Mouse (Mus musculus) neural tube, embryonic 12.5 days (tissue): ENCODE data around the gene Cdc42se1. TPM values are rescaled to one million over a fixed set of nuclear protein-coding genes. Genes with fewer than 3 reads are reported as not detected.
A peak's percentile ranks its signal among the peaks of the same experiment; 100 is the strongest.

Source experiments
- ATAC-seq: fragments of 200-750 bp; cut with Nextera tagmentation; 2 replicates; pipeline ENCODE4 v1.8.0; 2017; ENCODE audit warnings: low read depth, mild to moderate bottlenecking, moderate TSS enrichment, moderate library complexity; ENCODE audit not compliant: low FRiP score
- H3K27ac ChIP-seq: fragments of 300-500 bp; sonication (generic); 2 replicates; pipeline ENCODE4 v1.5.1; 2016
- H3K27me3 ChIP-seq: fragments of 300-500 bp; sonication (generic); replicated peaks from 2 replicates; pipeline ENCODE4 v1.6.1; 2016; ENCODE audit warnings: mild to moderate bottlenecking
- H3K36me3 ChIP-seq: fragments of 300-500 bp; sonication (generic); 2 replicates; pipeline ENCODE4 v1.6.1; 2016; ENCODE audit warnings: mild to moderate bottlenecking
- H3K4me1 ChIP-seq: fragments of 300-500 bp; sonication (generic); 2 replicates; pipeline ENCODE4 v1.6.1; 2016
- H3K4me2 ChIP-seq: fragments of 300-500 bp; sonication (generic); replicated peaks from 2 replicates; pipeline ENCODE4 v1.6.1; 2016; ENCODE audit warnings: mild to moderate bottlenecking
- H3K4me3 ChIP-seq: fragments of 300-500 bp; sonication (generic); 2 replicates; pipeline ENCODE4 v1.5.1; 2016
- H3K9ac ChIP-seq: fragments of 300-500 bp; sonication (generic); 2 replicates; pipeline ENCODE4 v1.6.1; 2016; ENCODE audit warnings: mild to moderate bottlenecking
- H3K9me3 ChIP-seq: fragments of 300-500 bp; sonication (generic); 2 replicates; pipeline ENCODE4 v1.6.1; 2016; ENCODE audit warnings: mild to moderate bottlenecking
- WGBS: fragments of 180-500 bp; shearing (Covaris S2); methylation state at CpG from one replicate; pipeline ENCODE4 v1.1.7; 2016; 5-methylcytosine and 5-hydroxymethylcytosine counted together
- polyA plus RNA-seq: library from polyadenylated mRNA; unstranded; fragments of >200 nt; fragmentation: Nextera tagmentation; extraction: Ambion mirVana; gene quantifications from 2 replicates; pipeline ENCODE4 v1.2.1, GENCODE M21; 2016

Cdc42se1 gene
- polyA plus RNA-seq, 1 experiment from 2014 or later, result 85.9 TPM

GRCm38 (mm10) chr3:95266052-95266451 is 37.5 kb downstream of the Cdc42se1 start:
- Histone ChIP-seq H3K4me3 (no peak overlapping the region), H3K27me3 (no peaks in the 10 kb centered on the region), H3K36me3 (peaks cover 57% of the 10 kb centered on the region), H3K9me3 (no peaks in the 10 kb centered on the region), H3K4me1 (no peaks in the 10 kb centered on the region), H3K27ac (no peak overlapping the region), H3K9ac (no peak overlapping the region), H3K4me2 (no peak overlapping the region)
- ATAC-seq, result no peak
- 95% methylated on average over 3 of the region's 3 CpGs for WGBS

DNA sequence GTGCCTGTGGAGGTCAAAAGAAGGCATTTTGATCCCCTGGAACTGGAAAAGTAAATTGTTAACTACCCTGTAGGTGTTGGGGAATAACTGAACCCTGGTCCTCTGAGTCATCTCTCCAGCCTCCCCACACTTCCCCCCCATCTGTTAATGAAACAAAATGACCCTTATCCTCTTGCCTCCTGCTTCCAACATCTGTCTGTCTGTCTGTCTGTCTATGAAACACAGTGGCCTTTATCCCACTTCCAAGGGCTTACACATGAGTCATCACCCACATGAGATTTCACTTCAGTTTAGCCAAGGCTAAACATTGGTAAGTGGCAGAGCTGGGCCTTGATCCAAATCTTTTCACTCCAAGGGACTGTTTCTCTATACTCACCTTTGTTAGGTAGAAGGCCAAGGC is 39.3 kb downstream of the Cdc42se1 start:
- H3K27me3 ChIP-seq, result no peaks in the 10 kb centered on the region
- no peaks in the 10 kb centered on the region for H3K9me3 ChIP-seq
- peaks cover 41% of the 10 kb centered on the region for H3K36me3 ChIP-seq
- H3K4me1 ChIP-seq, result no peaks in the 10 kb centered on the region
- H3K4me2 ChIP-seq, result no peak overlapping the region
- no peak for ATAC-seq
- no peak overlapping the region for H3K27ac ChIP-seq
- no peak overlapping the region for H3K9ac ChIP-seq
- H3K4me3 ChIP-seq, result no peak overlapping the region

DNA sequence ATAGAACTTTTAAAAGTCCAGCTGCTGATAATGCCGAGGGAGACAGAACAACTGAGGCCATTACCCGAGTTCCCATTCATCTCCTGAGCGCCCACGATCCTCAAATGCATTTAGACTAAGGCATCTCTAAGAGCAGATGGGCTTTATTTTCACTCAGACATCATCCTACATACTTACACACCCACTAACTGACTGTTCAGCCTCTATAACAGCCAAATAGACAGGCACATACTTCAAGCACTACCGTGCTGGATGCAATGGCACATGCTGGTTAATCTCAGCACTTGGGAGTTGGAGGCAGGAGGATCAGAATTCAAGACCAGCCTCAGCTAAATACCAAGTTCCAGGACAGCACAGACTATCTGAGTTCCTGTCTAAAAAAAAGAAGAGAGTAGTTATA is 41.3 kb downstream of the Cdc42se1 start:
- no peak overlapping the region for H3K4me3 ChIP-seq
- no peak overlapping the region for H3K27ac ChIP-seq
- H3K36me3 ChIP-seq, result peaks cover 33% of the 10 kb centered on the region
- H3K9me3 ChIP-seq, result no peaks in the 10 kb centered on the region
- H3K4me1 ChIP-seq, result no peaks in the 10 kb centered on the region
- ATAC-seq, result no peak
- WGBS, result 87% methylated on average over 5 of the region's 5 CpGs
- H3K27me3 ChIP-seq, result no peaks in the 10 kb centered on the region
- no peak overlapping the region for H3K4me2 ChIP-seq
- H3K9ac ChIP-seq, result 0 out of 2 replicates have a peak overlapping the region, but pooled peaks have one; percentile 21

- Histone ChIP-seq H3K27ac (no peak overlapping the region), H3K9me3 (no peaks in the 10 kb centered on the region), H3K4me3 (no peak overlapping the region), H3K9ac (no peak overlapping the region), H3K4me1 (no peaks in the 10 kb centered on the region), H3K36me3 (peaks cover 30% of the 10 kb centered on the region), H3K27me3 (no peaks in the 10 kb centered on the region), H3K4me2 (no peak overlapping the region)
- 85% methylated on average over 12 of the region's 12 CpGs for WGBS
- ATAC-seq, result no peak
Measured at GRCm38 (mm10) chr3:95270766-95271364, 42.3 kb downstream of the Cdc42se1 start.

DNA sequence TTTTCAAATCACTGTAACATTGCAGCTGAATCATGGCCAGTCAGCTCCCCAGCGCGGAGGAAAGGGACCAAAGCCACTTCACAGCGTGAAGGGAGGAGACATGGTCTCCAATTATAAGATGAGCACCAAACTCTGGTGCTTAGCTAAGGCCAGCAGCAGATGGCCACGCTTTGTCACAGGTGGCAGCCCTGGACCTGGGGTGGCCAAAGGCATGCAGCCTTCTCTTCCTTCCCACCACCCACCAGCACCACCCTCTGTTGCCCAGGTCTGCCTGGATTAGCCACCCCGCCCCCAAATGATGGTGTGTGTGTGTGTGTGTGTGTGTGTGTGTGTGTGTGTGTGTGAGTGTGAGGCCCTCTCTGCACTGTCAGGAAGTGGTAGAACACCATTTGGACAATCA is 44.9 kb downstream of the Cdc42se1 start:
- H3K9me3 ChIP-seq, result no peaks in the 10 kb centered on the region
- H3K4me1 ChIP-seq, result no peaks in the 10 kb centered on the region
- no peak for ATAC-seq
- H3K4me3 ChIP-seq, result no peak overlapping the region
- peaks cover 11% of the 10 kb centered on the region; the same call in 1 of the 2 replicates for H3K36me3 ChIP-seq
- WGBS, result 98% methylated on average over 5 of the region's 5 CpGs
- no peak overlapping the region for H3K27ac ChIP-seq
- no peak overlapping the region for H3K4me2 ChIP-seq
- H3K9ac ChIP-seq, result no peak overlapping the region
- H3K27me3 ChIP-seq, result no peaks in the 10 kb centered on the region

- Histone ChIP-seq H3K9ac (no peak overlapping the region), H3K36me3 (0 out of 2 replicates have a peak, but pooled peaks cover 3% of the 10 kb centered on the region), H3K27ac (no peak overlapping the region), H3K4me3 (no peak overlapping the region), H3K27me3 (no peaks in the 10 kb centered on the region), H3K4me2 (no peak overlapping the region), H3K9me3 (no peaks in the 10 kb centered on the region), H3K4me1 (no peaks in the 10 kb centered on the region)
- no peak for ATAC-seq
- WGBS, result 94% methylated on average over 4 of the region's 4 CpGs
Measured at GRCm38 (mm10) chr3:95274453-95274852, 45.9 kb downstream of the Cdc42se1 start.

DNA sequence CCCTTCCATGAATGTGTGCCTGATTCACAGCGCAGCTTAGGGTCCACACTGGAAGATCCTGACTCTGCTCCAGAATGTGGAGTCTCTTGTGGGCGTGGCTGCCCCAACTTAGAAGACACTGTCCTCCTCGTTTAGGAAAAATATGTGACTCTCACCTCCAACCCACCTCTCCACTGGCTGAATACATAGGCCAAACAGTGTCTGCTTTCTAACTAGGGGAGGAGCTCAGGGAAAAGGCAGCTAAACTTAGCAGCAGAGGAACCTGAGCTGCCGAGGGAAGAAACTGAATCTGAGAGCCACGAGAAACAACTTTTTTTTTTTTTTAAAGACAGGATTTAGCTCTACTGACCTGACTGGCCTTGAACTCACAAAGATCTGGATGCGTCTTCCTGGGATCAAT is 46.6 kb downstream of the Cdc42se1 start:
- H3K4me2 ChIP-seq, result no peak overlapping the region
- no peak for ATAC-seq
- H3K4me3 ChIP-seq, result no peak overlapping the region
- no peaks in the 10 kb centered on the region for H3K4me1 ChIP-seq
- H3K27ac ChIP-seq, result no peak overlapping the region
- no peaks in the 10 kb centered on the region for H3K9me3 ChIP-seq
- H3K27me3 ChIP-seq, result no peaks in the 10 kb centered on the region
- H3K9ac ChIP-seq, result no peak overlapping the region
- WGBS, result 85% methylated on average over 6 of the region's 6 CpGs
- H3K36me3 ChIP-seq, result 0 out of 2 replicates have a peak, but pooled peaks cover 3% of the 10 kb centered on the region

- no peak overlapping the region for H3K27ac ChIP-seq
- H3K4me2 ChIP-seq, result no peak overlapping the region
- H3K36me3 ChIP-seq, result 0 out of 2 replicates have a peak, but pooled peaks cover 3% of the 10 kb centered on the region
- no peak overlapping the region for H3K9ac ChIP-seq
- ATAC-seq, result no peak
- WGBS, result 81% methylated on average over 5 of the region's 5 CpGs
- peaks cover 4% of the 10 kb centered on the region; the same call in 1 of the 2 replicates for H3K4me1 ChIP-seq
- no peaks in the 10 kb centered on the region for H3K9me3 ChIP-seq
- no peak overlapping the region for H3K4me3 ChIP-seq
- no peaks in the 10 kb centered on the region for H3K27me3 ChIP-seq
Measured at GRCm38 (mm10) chr3:95276428-95276934, 47.9 kb downstream of the Cdc42se1 start.

- no peaks in the 10 kb centered on the region for H3K9me3 ChIP-seq
- H3K9ac ChIP-seq, result no peak overlapping the region
- no peaks in the 10 kb centered on the region for H3K27me3 ChIP-seq
- no peak overlapping the region for H3K27ac ChIP-seq
- H3K4me1 ChIP-seq, result peaks cover 4% of the 10 kb centered on the region; the same call in 1 of the 2 replicates
- no peak for ATAC-seq
- 0 out of 2 replicates have a peak, but pooled peaks cover 3% of the 10 kb centered on the region for H3K36me3 ChIP-seq
- H3K4me3 ChIP-seq, result no peak overlapping the region
- 94% methylated on average over 1 of the region's 1 CpGs for WGBS
- H3K4me2 ChIP-seq, result no peak overlapping the region
Measured at GRCm38 (mm10) chr3:95277149-95277551, 48.6 kb downstream of the Cdc42se1 start.

GRCm38 (mm10) chr3:95280747-95281146 is 52.2 kb downstream of the Cdc42se1 start:
- Histone ChIP-seq H3K27me3 (no peaks in the 10 kb centered on the region), H3K4me2 (peak overlapping the region; percentile 72), H3K4me3 (peak overlapping the region; percentile 74), H3K27ac (no peak overlapping the region), H3K36me3 (no peaks in the 10 kb centered on the region), H3K9me3 (no peaks in the 10 kb centered on the region), H3K9ac (peak overlapping the region; percentile 75), H3K4me1 (peaks cover 21% of the 10 kb centered on the region)
- no peak for ATAC-seq
- 44% methylated on average over 8 of the region's 8 CpGs for WGBS

- H3K9me3 ChIP-seq, result no peaks in the 10 kb centered on the region
- no peaks in the 10 kb centered on the region for H3K27me3 ChIP-seq
- H3K27ac ChIP-seq, result peak within 1 kb of the TSS; percentile 90
- H3K4me3 ChIP-seq, result peak within 1 kb of the TSS; percentile 74
- peaks cover 21% of the 10 kb centered on the region for H3K4me1 ChIP-seq
- 1% methylated on average over 53 of the region's 53 CpGs for WGBS
- peak within 1 kb of the TSS; percentile 72 for H3K4me2 ChIP-seq
- ATAC-seq, result peak; percentile 90
- 0 out of 2 replicates have a peak, but pooled peaks cover under 1% of the 10 kb centered on the region for H3K36me3 ChIP-seq
- H3K9ac ChIP-seq, result peak within 1 kb of the TSS; percentile 86
Measured at GRCm38 (mm10) chr3:95281216-95282126, 52.9 kb downstream of the Cdc42se1 start, which contains the start of the genes Mindy1 and Prune1. Gene Mindy1 (plus strand): TSS chr3:95281345. Gene Prune1 (minus strand): TSS chr3:95282076.

- H3K27ac ChIP-seq, result peak overlapping the region; percentile 90
- peak; percentile 15; the same call in 1 of the 2 replicates for ATAC-seq
- H3K4me1 ChIP-seq, result peaks cover 21% of the 10 kb centered on the region
- H3K27me3 ChIP-seq, result no peaks in the 10 kb centered on the region
- H3K36me3 ChIP-seq, result peaks cover 4% of the 10 kb centered on the region
- peak overlapping the region; percentile 86 for H3K9ac ChIP-seq
- peak overlapping the region; percentile 72 for H3K4me2 ChIP-seq
- H3K9me3 ChIP-seq, result no peaks in the 10 kb centered on the region
- WGBS, result under 1% methylated on average over 11 of the region's 11 CpGs
- H3K4me3 ChIP-seq, result peak overlapping the region; percentile 64
Measured at GRCm38 (mm10) chr3:95282381-95282864, 53.9 kb downstream of the Cdc42se1 start.
